Mouse (Mus musculus): Measurements from ENCODE around the gene Herc2.

Gene Herc2

GRCm38 (mm10) chr7:56066634-56067033 is 16.6 kb downstream of the Herc2 start:
- DNase-seq (ENCODE audit: low spot score), result no peak

GRCm38 (mm10) chr7:56071724-56072123 is 21.7 kb downstream of the Herc2 start:
- no peak for DNase-seq (ENCODE audit: low spot score)

- no peak for DNase-seq (ENCODE audit: low spot score)
These were observed 33.0 kb downstream of the Herc2 start for GRCm38 (mm10) chr7:56083034-56083433.

GRCm38 (mm10) chr7:56089097-56089496 is 39.1 kb downstream of the Herc2 start:
- no peak for DNase-seq (ENCODE audit: low spot score)

- no peak for DNase-seq (ENCODE audit: low spot score)
These were observed 41.4 kb downstream of the Herc2 start for GRCm38 (mm10) chr7:56091445-56091844.

- DNase-seq (ENCODE audit: low spot score), result no peak
These were observed 52.4 kb downstream of the Herc2 start for GRCm38 (mm10) chr7:56102293-56102847.

GRCm38 (mm10) chr7:56112999-56113398 is 63.0 kb downstream of the Herc2 start:
- DNase-seq (ENCODE audit: low spot score), result no peak

GRCm38 (mm10) chr7:56114148-56114547 is 64.2 kb downstream of the Herc2 start:
- no peak for DNase-seq (ENCODE audit: low spot score)

- DNase-seq (ENCODE audit: low spot score), result no peak
These were observed 71.0 kb downstream of the Herc2 start for GRCm38 (mm10) chr7:56120968-56121367.

GRCm38 (mm10) chr7:56121425-56121824 is 71.4 kb downstream of the Herc2 start:
- no peak for DNase-seq (ENCODE audit: low spot score)

GRCm38 (mm10) chr7:56128080-56128479 is 78.1 kb downstream of the Herc2 start:
- no peak for DNase-seq (ENCODE audit: low spot score)

- no peak for DNase-seq (ENCODE audit: low spot score)
These were observed 79.6 kb downstream of the Herc2 start for GRCm38 (mm10) chr7:56129577-56129976.

- no peak for DNase-seq (ENCODE audit: low spot score)
These were observed 81.6 kb downstream of the Herc2 start for GRCm38 (mm10) chr7:56131548-56131947.

GRCm38 (mm10) chr7:56138706-56139105 is 88.7 kb downstream of the Herc2 start:
- DNase-seq (ENCODE audit: low spot score), result no peak

GRCm38 (mm10) chr7:56146424-56146823 is 96.4 kb downstream of the Herc2 start:
- DNase-seq (ENCODE audit: low spot score), result no peak

- DNase-seq (ENCODE audit: low spot score), result no peak
These were observed 98.9 kb downstream of the Herc2 start for GRCm38 (mm10) chr7:56148925-56149324.

- no peak for DNase-seq (ENCODE audit: low spot score)
These were observed 102.1 kb downstream of the Herc2 start for GRCm38 (mm10) chr7:56151885-56152676.

- DNase-seq (ENCODE audit: low spot score), result no peak
These were observed 103.2 kb downstream of the Herc2 start for GRCm38 (mm10) chr7:56153161-56153560.

- DNase-seq (ENCODE audit: low spot score), result no peak
These were observed 103.6 kb downstream of the Herc2 start for GRCm38 (mm10) chr7:56153625-56154024.

GRCm38 (mm10) chr7:56163316-56163715 is 113.3 kb downstream of the Herc2 start:
- no peak for DNase-seq (ENCODE audit: low spot score)

GRCm38 (mm10) chr7:56168713-56169112 is 118.7 kb downstream of the Herc2 start:
- DNase-seq (ENCODE audit: low spot score), result no peak

- DNase-seq (ENCODE audit: low spot score), result no peak
These were observed 127.4 kb downstream of the Herc2 start for GRCm38 (mm10) chr7:56177371-56177770.

GRCm38 (mm10) chr7:56191041-56191440 is 141.0 kb downstream of the Herc2 start:
- no peak for DNase-seq (ENCODE audit: low spot score)

GRCm38 (mm10) chr7:56191661-56192060 is 141.7 kb downstream of the Herc2 start:
- no peak for DNase-seq (ENCODE audit: low spot score)
